Mouse (Mus musculus) adrenal gland, postnatal 14 days (tissue): Measurements from ENCODE around the gene Rabgap1l. TPM values are rescaled to one million over a fixed set of nuclear protein-coding genes. Genes with fewer than 3 reads are reported as not detected.
"Not testable (repeated sequence)": the region's sequence is repeated elsewhere in the genome, so short reads cannot be mapped to it uniquely, and the experiment has no call there.

Source experiments
- DNase-seq: peaks from one replicate; pipeline ENCODE4 v3.0.0; 2021; ENCODE audit warnings: mixed read lengths
- total RNA-seq: library from RNA; stranded (reverse); gene quantifications from 2 replicates; pipeline ENCODE4 v1.2.3, GENCODE M21; 2021

Rabgap1l gene
- total RNA-seq, 1 experiment from 2014 or later: 26.5 TPM

- DNase-seq: no peak
Observed at GRCm38 (mm10) chr1:160692224-160693093, 100.6 kb downstream of the Rabgap1l start.

DNA sequence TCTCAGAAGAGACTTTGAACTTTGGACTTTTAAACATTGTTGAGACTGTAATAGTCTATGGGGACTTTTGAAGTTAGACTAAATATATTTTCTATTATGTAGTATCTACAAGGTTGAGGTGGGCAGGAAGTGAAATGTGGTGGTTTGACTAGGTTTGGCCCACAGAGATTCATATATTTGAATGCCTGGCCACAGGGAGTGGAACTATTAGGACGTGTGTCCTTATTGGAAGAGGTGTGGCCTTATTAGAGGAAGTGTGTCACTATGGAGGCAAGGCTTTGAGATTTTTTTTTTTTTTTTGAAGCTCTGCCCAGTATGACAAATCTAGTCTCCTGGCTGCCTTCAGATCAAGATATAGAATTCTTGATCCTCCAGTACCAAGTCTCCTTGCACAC, 101.8 kb downstream of the Rabgap1l start:
- DNase-seq: no peak

DNA sequence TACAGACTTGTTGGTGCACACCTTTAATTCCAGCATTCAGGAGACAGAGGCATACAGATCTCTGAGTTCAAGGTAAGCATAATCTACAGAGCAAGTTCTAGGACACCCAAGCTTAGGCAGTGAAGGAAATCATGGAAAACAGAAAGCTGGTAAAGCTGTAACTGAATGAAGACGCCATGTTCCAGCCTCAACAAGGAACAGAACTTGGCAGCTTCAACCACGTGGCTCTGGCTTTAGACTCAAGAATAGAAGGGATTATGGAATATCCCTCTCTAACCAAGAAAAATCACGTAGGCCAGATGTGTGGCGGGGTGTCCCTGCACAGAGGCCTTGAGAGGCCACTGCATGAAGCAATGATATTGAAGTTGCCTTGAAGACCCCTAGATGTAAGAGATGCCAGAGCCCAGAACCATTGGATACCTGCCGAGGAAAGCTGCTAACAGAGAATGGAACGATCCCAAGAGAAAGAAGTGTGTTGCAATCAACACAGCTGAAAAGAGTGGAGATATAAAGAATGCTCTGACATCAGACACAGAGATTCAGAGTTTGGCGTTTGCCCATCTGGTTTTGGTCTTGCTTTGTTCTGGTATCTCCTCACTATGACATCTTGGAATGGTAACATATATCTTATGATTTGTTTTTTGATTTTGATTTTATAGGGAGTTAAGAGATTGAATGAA, 102.4 kb downstream of the Rabgap1l start:
- no peak for DNase-seq

DNA sequence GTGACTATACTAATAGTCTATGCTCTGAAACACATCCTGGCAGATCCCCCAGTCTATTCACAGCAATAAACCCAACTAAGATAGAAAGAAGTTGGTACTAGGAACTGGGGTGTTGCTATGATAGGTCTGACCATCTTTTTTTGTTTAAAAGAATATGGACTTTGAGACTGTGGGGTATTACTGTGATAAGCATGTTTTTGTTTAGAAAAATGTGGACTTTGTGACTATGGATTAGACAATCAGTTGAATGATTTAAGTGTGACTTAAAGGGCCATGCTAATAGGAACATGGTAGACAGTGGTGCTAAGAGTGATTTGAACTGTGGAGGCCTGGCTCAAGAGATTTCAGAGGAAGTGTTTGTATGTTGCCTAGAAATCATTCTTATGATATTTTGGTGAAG, 103.5 kb downstream of the Rabgap1l start:
- no peak for DNase-seq

GRCm38 (mm10) chr1:160684251-160684650, 108.8 kb downstream of the Rabgap1l start:
- no peak for DNase-seq

GRCm38 (mm10) chr1:160681398-160682050, 111.5 kb downstream of the Rabgap1l start:
- no peak for DNase-seq

DNA sequence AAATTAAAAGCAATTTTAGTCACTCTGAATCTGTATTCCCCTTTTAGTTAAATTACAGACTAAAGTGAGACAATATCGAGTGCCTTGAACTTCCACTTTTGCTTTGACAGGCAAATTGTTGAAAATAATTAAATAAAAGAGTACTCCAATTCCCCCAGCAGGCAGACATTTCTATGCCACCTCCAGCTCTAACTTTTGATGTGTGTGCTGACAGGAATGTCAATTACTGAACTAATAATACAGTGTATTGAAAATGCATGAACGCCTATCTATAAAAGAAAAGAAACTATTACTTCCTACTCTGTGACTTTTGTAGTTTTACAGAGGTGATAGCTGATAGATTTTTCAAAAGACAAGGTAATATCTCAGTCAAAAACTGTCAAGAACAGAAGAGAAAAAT, 118.2 kb downstream of the Rabgap1l start:
- DNase-seq: no peak

GRCm38 (mm10) chr1:160672088-160672814, 120.8 kb downstream of the Rabgap1l start:
- DNase-seq: no peak

DNA sequence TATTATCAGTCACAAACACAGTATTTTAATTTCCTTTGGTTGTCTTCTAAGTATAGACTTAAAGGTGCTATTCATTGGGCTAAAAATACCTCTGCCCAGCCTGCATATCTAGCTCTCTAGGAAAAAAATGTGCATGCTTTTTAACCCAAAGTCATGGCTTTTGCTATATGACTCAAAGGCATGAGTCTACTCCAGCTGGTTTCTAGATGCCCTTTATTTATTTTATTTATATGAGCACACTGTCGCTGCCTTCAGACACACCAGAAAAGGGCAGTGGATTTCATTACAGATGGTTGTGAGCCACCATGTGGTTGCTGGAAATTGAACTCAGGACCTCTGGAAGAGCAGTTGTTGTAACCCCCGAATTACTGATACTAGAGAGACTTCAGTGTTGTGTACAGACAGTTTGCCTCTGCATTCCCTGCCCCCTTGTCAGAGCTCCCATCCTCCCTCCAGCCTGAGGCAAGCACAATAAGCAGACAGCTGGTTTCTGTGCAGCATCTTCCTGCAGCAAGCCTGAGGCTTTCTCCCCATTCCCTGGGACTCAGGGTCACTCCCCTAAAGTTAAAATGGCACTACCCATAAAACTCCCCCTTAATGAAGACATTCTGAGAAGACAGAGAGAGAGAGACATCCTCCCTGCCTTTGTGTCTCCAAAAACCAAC, 137.1 kb downstream of the Rabgap1l start:
- DNase-seq: no peak

DNA sequence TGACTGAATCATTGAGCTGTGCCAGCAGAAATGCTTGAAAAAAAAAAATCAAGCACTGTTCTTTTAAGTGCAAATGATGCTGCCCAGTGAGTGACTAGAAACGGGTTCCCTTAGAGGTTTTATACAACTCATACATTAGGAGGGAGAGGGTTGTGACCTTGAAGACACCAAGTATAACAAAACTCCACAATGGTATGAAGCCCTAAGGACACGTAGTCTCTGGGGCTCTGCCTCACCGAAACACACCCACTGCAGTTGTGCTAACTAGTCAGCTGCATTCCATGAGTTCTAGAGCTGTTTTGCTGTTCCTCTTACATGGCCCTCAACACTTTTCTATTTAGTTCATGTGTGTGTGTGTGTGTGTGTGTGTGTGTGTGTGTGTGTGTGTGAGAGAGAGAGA, 141.3 kb downstream of the Rabgap1l start:
- no peak for DNase-seq

DNA sequence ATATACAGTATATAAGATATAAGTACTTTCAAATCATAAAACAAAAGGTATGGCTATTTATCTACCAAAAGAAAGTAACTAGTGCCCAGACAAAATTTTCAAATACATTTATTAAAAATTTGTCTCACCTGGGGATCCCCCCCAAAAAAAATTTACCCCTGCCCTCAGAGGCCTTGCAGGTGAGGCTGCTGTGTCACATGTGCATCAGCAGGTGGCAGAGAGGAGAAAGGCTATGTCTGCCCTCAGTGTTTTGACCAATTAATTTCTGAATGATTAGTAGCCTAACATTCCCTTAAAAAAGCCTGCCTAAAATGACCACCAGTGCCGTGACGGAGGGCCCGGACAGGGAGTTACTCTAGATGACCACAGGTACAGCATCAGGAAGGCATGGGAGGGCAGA, 147.6 kb downstream of the Rabgap1l start:
- no peak for DNase-seq

- DNase-seq: no peak
Observed at GRCm38 (mm10) chr1:160628213-160628932, 164.6 kb downstream of the Rabgap1l start.

- DNase-seq: not testable (repeated sequence)
Observed at GRCm38 (mm10) chr1:160624354-160625120, 168.5 kb downstream of the Rabgap1l start.

DNA sequence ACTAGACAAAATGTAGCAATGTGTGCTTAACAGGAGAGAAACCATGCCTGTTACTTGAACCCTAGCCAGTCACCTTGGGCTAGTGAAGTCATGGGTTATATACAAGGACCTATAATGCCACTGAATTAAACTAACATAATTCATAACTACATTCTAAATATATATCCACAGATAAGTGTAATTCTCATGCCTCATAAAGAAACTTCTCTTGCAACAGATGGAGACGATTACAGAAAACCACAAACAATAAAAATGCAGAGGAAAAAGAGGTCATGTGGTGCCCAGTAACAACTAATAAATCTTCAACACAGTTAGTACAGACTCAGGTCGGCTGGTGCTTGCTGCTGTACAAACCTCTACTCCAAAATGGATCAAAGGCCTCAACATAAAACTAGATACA, 174.8 kb downstream of the Rabgap1l start:
- DNase-seq: no peak

GRCm38 (mm10) chr1:160606425-160606824, 186.6 kb downstream of the Rabgap1l start:
- DNase-seq: no peak

DNA sequence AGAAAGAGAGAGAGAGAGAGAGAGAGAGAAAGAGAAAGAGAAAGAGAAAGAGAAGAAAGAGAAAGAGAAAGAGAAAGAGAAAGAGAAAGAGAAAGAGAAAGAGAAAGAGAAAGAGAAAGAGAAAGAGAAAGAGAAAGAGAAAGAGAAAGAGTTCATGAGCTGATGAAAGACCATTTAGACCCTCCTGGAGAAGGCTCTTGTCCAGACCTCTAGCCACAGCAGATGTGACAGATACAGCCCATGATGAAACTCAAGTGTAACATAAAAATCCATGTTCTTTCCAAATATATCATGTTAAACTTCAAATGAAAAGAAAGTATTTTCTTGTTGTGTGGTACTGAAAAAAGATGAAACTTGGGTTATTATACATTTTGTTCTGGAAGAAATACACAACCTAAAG, 189.7 kb downstream of the Rabgap1l start:
- DNase-seq: not testable (repeated sequence)

DNA sequence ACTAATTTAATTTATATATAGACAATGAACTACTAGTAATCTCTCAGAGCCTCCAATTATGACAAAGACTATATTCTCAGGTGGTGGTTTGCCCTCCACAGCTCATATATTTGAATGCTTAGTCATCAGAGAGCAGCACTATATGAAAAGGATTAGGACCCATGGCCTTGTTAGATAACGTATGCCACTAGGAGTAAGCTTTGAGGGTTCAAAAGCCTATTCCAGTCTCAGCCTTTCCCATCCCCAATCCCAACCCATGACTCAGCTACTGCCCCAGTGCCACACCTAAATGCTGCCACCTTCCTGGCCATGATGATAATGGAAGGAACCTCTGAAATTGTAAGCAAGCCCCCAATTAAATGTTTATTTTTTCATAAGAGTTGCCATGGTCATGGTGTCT, 195.6 kb downstream of the Rabgap1l start:
- no peak for DNase-seq

- DNase-seq: peak; percentile 13
Observed at GRCm38 (mm10) chr1:160596948-160597270, 196.1 kb downstream of the Rabgap1l start.

DNA sequence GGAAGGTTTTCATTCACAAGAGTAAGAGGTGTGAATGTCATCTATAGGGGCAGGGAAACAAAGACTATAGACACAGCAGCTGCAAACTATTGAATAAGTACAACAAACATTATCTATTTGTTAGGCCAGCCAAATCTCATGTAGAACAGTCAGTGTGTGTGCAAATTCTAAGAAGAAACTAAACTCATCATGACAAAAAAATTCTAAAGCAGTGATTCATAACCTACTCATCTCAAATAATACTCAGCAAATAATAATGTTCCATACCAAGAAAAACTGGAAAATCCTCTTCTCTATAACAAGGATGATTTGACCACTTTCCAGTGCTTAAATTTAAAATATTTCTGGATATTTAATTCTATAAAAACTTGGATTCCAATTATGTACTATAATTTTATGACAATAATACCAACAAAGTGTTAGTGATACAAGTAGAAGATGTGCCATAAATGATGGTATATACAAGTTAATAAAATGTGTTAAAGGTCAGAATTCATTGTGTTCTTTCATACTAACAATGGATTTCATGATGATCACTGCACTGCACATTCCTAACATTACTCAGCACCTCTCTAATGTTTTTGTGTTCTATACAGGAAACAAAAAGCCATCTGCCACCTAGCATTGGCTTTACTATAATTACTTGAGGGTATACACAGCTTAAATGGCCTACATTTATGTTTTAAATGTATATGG, 196.6 kb downstream of the Rabgap1l start:
- no peak for DNase-seq

- no peak for DNase-seq
Observed at GRCm38 (mm10) chr1:160594576-160594975, 198.4 kb downstream of the Rabgap1l start.
